Mouse (Mus musculus): ENCODE results near the gene Ccdc190. TPM values are rescaled to one million over a fixed set of nuclear protein-coding genes. Genes with fewer than 3 reads are reported as not detected.
A peak's percentile ranks its signal among the peaks of the same experiment; 100 is the strongest.

Ccdc190 gene
- total and polyA plus RNA-seq, 3 experiments: not detected

GRCm38 (mm10) chr1:169919211-169919610 lies 9.2 kb upstream of the Ccdc190 start:
- Histone ChIP-seq H3K36me3 (ENCODE audit: control insufficient read depth in 1 of 2, insufficient read depth in 2 of 2, low read length in 2 of 2) (0 out of 4 replicates have a peak, but pooled peaks cover 0 to 2% of the 10 kb centered on the region in 2 experiments), H3K9me3 (replicated peaks; ENCODE audit: insufficient read depth, low read length) (no peaks in the 10 kb centered on the region), H3K79me2 (ENCODE audit: control insufficient read depth, insufficient read depth, low read length, poor library complexity) (no peaks in the 10 kb centered on the region), H3K27me3 (ENCODE audit: control insufficient read depth in 1 of 2, insufficient read depth in 2 of 2, low read length in 2 of 2) (peaks cover 0 to 1% of the 10 kb centered on the region in 2 experiments; a peak in 1 of 4 replicates), H3K9ac (ENCODE audit: control insufficient read depth, low read depth, low read length, poor library complexity, severe bottlenecking) (no peak overlapping the region), H3K4me1 (ENCODE audit: control insufficient read depth in 1 of 2, insufficient read depth in 2 of 2, low read length in 2 of 2) (no peaks in the 10 kb centered on the region), H3K4me3 (ENCODE audit: control insufficient read depth in 1 of 2, insufficient read depth in 1 of 2, low read depth in 2 of 2, low read length in 2 of 2) (no peak overlapping the region), H3K27ac (ENCODE audit: control insufficient read depth, low read depth, low read length) (no peak overlapping the region)
- TF ChIP-seq USF2 (IDR thresholded peaks at IDR 0.05; ENCODE audit: borderline replicate concordance in 1 of 2, insufficient read depth in 1 of 2, low read depth in 1 of 2, low read length in 2 of 2) (no peak), E2F4 (IDR thresholded peaks at IDR 0.05; ENCODE audit: borderline replicate concordance, low read depth, low read length) (peak; percentile 57; the same call in 1 of the 2 replicates), POLR2A (IDR thresholded peaks at IDR 0.05; ENCODE audit: control insufficient read depth in 1 of 2, insufficient read depth in 1 of 2, low read depth in 1 of 2, low read length in 2 of 2, poor library complexity in 1 of 2) (no peak), TCF12 (IDR thresholded peaks at IDR 0.05; ENCODE audit: low read depth, low read length) (no peak), POLR2AphosphoS2 (IDR thresholded peaks at IDR 0.05; ENCODE audit: low read length) (no peak), CHD2 (IDR thresholded peaks at IDR 0.05; ENCODE audit: low read length) (no peak), CTCF (IDR thresholded peaks at IDR 0.05 in 2 of 3, conservative IDR thresholded peaks at IDR 0.05 in 1 of 3; ENCODE audit: control insufficient read depth in 1 of 3, insufficient read depth in 1 of 3, low read depth in 2 of 3, low read length in 3 of 3, poor library complexity in 1 of 3, severe bottlenecking in 1 of 3) (peak; percentile 74 to 87 (median 77)), POLR2AphosphoS5 (IDR thresholded peaks at IDR 0.05; ENCODE audit: borderline replicate concordance, low read depth, low read length) (no peak), RAD21 (IDR thresholded peaks at IDR 0.05; ENCODE audit: low read depth, low read length) (peak; percentile 87), ZC3H11A (IDR thresholded peaks at IDR 0.05; ENCODE audit: low read depth, low read length) (peak; percentile 68), HCFC1 (IDR thresholded peaks at IDR 0.05; ENCODE audit: low read depth, low read length) (no peak), MYB (IDR thresholded peaks at IDR 0.05; ENCODE audit: low read depth, low read length) (no peak), SMC3 (IDR thresholded peaks at IDR 0.05; ENCODE audit: low read depth, low read length) (peak; percentile 76), KAT2A (conservative IDR thresholded peaks at IDR 0.05; ENCODE audit: low read depth, low read length) (no peak)
- peak; percentile 72 for DNase-seq (ENCODE audit: low read depth, low spot score)

GRCm38 (mm10) chr1:169921710-169922211 lies 6.7 kb upstream of the Ccdc190 start:
- Histone ChIP-seq H3K79me2 (ENCODE audit: control insufficient read depth, insufficient read depth, low read length, poor library complexity) (no peaks in the 10 kb centered on the region), H3K36me3 (ENCODE audit: control insufficient read depth in 1 of 2, insufficient read depth in 2 of 2, low read length in 2 of 2) (0 out of 4 replicates have a peak, but pooled peaks cover 0 to 2% of the 10 kb centered on the region in 2 experiments), H3K27ac (ENCODE audit: control insufficient read depth, low read depth, low read length) (no peak overlapping the region), H3K27me3 (ENCODE audit: control insufficient read depth in 1 of 2, insufficient read depth in 2 of 2, low read length in 2 of 2) (no peaks in the 10 kb centered on the region; a peak in 1 of 4 replicates), H3K4me3 (ENCODE audit: control insufficient read depth in 1 of 2, insufficient read depth in 1 of 2, low read depth in 2 of 2, low read length in 2 of 2) (peak overlapping the region; percentile 10 to 52; a peak in 3 of 4 replicates), H3K9me3 (replicated peaks; ENCODE audit: insufficient read depth, low read length) (no peaks in the 10 kb centered on the region), H3K9ac (ENCODE audit: control insufficient read depth, low read depth, low read length, poor library complexity, severe bottlenecking) (no peak overlapping the region), H3K4me1 (ENCODE audit: control insufficient read depth in 1 of 2, insufficient read depth in 2 of 2, low read length in 2 of 2) (no peaks in the 10 kb centered on the region)
- TF ChIP-seq CTCF (IDR thresholded peaks at IDR 0.05 in 2 of 3, conservative IDR thresholded peaks at IDR 0.05 in 1 of 3; ENCODE audit: control insufficient read depth in 1 of 3, insufficient read depth in 1 of 3, low read depth in 2 of 3, low read length in 3 of 3, poor library complexity in 1 of 3, severe bottlenecking in 1 of 3) (peak; percentile 69 to 85 (median 80)), ZMIZ1 (IDR thresholded peaks at IDR 0.05; ENCODE audit: low read depth, low read length) (no peak), ZNF384 (IDR thresholded peaks at IDR 0.05; ENCODE audit: low read depth, low read length) (peak; percentile 89), RAD21 (IDR thresholded peaks at IDR 0.05; ENCODE audit: low read depth, low read length) (peak; percentile 57), UBTF (IDR thresholded peaks at IDR 0.05; ENCODE audit: borderline replicate concordance, insufficient read depth, low read depth, low read length) (no peak), ZC3H11A (IDR thresholded peaks at IDR 0.05; ENCODE audit: low read depth, low read length) (peak; percentile 38), ELF1 (IDR thresholded peaks at IDR 0.05; ENCODE audit: low read depth, low read length) (no peak), MEF2A (IDR thresholded peaks at IDR 0.05; ENCODE audit: extremely low read depth, insufficient replicate concordance, low read depth, low read length, poor library complexity, severe bottlenecking) (no peak), USF2 (IDR thresholded peaks at IDR 0.05; ENCODE audit: borderline replicate concordance in 1 of 2, insufficient read depth in 1 of 2, low read depth in 1 of 2, low read length in 2 of 2) (no peak), SMC3 (IDR thresholded peaks at IDR 0.05; ENCODE audit: low read depth, low read length) (peak; percentile 75)
- peak; percentile 73 for DNase-seq (ENCODE audit: low read depth, low spot score)

Measured in MEL (cell line).